Mouse (Mus musculus) G1E (cell line): Measurements from ENCODE around the gene Pllp.

Experiments used
- CTCF ChIP-seq: IDR thresholded peaks from 2 replicates; pipeline ENCODE4 v1.5.1; 2012; ENCODE audit warnings: low read depth, low read length, inconsistent platforms, mixed read lengths
- GATA1 ChIP-seq: IDR thresholded peaks from 2 replicates; pipeline ENCODE4 v1.6.1; 2012; ENCODE audit warnings: borderline replicate concordance, low read length, inconsistent platforms, mixed read lengths
- TAL1 ChIP-seq: conservative IDR thresholded peaks from 2 replicates; pipeline ENCODE4 v1.6.1; 2012; ENCODE audit warnings: low read depth, low read length, inconsistent platforms, mixed read lengths

GRCm38 (mm10) chr8:94658031-94658430 lies 38.0 kb downstream of the Pllp start:
- no peak for TF ChIP-seq CTCF
- no peak for TF ChIP-seq GATA1
- no peak for TF ChIP-seq TAL1
